Mouse (Mus musculus) cortical plate, adult 2 months (tissue): Measurements from ENCODE around the gene Olfr1396. TPM values are rescaled to one million over a fixed set of nuclear protein-coding genes. Genes with fewer than 3 reads are reported as not detected.

ENCODE experiments used
- H3K27ac ChIP-seq: fragments of 200-500 bp; 2 replicates; pipeline ENCODE4 v1.5.1; 2012; ENCODE audit warnings: low read length, control low read depth, inconsistent platforms; ENCODE audit not compliant: insufficient read depth
- H3K4me1 ChIP-seq: fragments of 200-500 bp; 2 replicates; pipeline ENCODE4 v1.6.1; 2011; ENCODE audit warnings: low read length; ENCODE audit not compliant: control insufficient read depth, insufficient read depth
- H3K4me3 ChIP-seq: fragments of 200-500 bp; 2 replicates; pipeline ENCODE4 v1.5.1; 2011; ENCODE audit warnings: mild to moderate bottlenecking, low read length, control low read depth; ENCODE audit not compliant: insufficient read depth
- CTCF ChIP-seq: fragments of 200-500 bp; IDR thresholded peaks from 2 replicates; pipeline ENCODE4 v1.5.1; 2011; ENCODE audit warnings: mild to moderate bottlenecking, control low read depth, low read length; ENCODE audit not compliant: insufficient read depth; ENCODE audit errors: extremely low read depth
- POLR2A ChIP-seq: fragments of 200-500 bp; IDR thresholded peaks from 2 replicates; pipeline ENCODE4 v1.6.1; 2011; ENCODE audit warnings: mild to moderate bottlenecking, low read length, control low read depth; ENCODE audit not compliant: insufficient read depth; ENCODE audit errors: extremely low read depth
- polyA plus RNA-seq: library from polyadenylated mRNA; depleted of rRNA; stranded (reverse); fragments of >200 nt; gene quantifications from 2 replicates; pipeline ENCODE4 v1.2.3, GENCODE M21; 2012; rRNA removed

Gene Olfr1396
- not detected in 2 replicates for polyA plus RNA-seq

DNA sequence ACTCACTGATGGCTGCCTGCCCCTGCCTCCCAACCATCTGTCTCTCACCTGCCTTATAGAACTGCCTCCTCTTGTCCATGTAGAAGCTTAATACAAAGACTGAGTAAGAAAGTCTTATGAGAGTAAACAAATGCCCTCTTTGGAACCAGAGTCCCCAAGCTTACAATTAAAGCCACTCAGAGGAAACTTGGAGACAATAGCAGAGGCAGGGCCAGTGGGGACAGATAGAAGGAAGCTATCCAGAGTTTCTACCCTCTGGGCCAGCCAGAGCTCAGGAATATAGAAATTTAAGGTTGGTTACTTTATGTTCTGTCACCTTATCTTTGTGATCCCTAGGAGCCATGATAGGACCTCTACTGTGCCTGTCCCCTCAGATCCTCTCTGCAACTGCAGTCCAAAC lies at the start of gene Olfr1396:
Gene Olfr1396, minus strand, starts transcription at position 101 of the 400 bp plus-strand sequence.
- H3K4me1 ChIP-seq, result no peaks in the 10 kb centered on the region; the same call in 1 of the 2 replicates
- H3K4me3 ChIP-seq, result no peak within 1 kb of the TSS
- no peak for TF ChIP-seq POLR2A
- no peak for TF ChIP-seq CTCF
- no peak within 1 kb of the TSS for H3K27ac ChIP-seq

DNA sequence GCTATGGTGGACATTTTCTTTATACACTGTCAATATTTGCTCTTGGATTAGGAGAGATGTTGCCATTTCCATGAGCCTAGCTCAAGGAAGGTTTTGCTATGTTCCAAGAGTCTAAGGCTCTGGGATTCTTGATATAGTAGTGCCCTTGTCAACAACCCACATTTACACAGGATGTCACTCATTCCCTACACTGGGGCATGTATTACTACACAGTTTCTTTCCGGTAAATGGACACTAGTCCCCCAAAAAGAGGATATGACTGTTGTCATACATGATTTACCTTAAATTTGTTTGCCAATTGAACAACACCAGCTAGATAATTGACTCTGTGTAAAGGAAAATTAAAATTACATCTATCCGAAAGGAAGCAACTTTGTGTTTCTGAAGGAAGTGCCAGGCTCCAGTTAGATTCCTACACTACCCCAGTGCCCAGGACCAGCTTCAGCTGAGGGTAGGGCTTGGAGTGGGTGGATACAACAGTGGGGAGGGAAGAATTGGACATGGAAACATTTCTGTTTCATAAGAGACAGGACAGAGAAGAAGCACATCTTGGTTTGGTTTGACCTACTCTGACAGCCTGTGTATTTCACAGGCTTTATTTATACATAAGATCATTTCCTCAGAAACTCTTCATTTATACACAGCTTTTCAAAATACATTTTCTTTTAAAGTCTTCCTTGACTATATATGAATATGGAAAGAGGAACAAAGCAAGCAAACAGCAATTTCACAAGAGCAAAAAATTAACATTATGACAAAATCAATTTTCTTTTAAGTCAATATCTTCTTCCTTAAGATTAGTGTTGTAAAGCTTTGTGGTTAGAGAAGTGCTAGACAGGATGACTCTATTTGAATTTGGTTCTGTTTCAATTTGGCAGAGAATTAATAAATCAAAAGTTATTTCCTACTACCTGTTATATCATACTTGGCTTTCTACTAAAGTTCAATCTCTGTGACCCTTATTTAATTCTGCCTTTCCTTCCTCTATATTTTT lies 42.4 kb upstream of the Olfr1396 start:
- Histone ChIP-seq H3K4me3 (no peak overlapping the region), H3K4me1 (no peaks in the 10 kb centered on the region), H3K27ac (no peak overlapping the region)
- TF ChIP-seq POLR2A, result no peak
- TF ChIP-seq CTCF, result no peak

- no peak for TF ChIP-seq POLR2A
- TF ChIP-seq CTCF, result no peak
- Histone ChIP-seq H3K4me3 (no peak within 1 kb of the TSS), H3K27ac (no peak within 1 kb of the TSS), H3K4me1 (no peaks in the 10 kb centered on the region)
Measured at GRCm38 (mm10) chr11:49154077-49154476, 39.4 kb upstream of the Olfr1396 start, which contains the start of gene Olfr1394. Gene Olfr1394 (plus strand): TSS chr11:49154377.

GRCm38 (mm10) chr11:49141974-49142373 lies 27.3 kb upstream of the Olfr1396 start, which contains the start of gene Olfr1395:
Gene Olfr1395 (plus strand): TSS chr11:49142274.
- TF ChIP-seq POLR2A (no peak), CTCF (no peak)
- Histone ChIP-seq H3K27ac (no peak within 1 kb of the TSS), H3K4me1 (no peaks in the 10 kb centered on the region), H3K4me3 (no peak within 1 kb of the TSS)

DNA sequence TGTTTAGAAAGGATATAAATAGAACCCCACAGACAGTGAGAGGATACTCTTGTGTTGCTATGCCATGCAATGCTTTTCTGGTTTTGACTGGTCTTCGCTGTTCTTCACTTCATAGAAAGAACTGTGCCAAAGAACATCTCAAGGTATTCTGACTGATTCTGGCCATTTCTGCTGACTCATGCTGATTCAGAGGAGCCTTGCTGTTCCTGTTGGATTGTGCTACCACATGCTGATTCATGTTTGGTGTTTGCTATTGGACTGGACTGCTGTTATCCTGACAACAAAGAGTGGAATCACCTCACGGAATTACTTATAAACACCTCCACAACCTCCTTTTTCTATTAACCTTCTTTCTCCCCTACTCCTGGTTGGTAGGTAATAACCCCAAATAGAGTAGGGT lies 9.5 kb upstream of the Olfr1396 start:
- Histone ChIP-seq H3K27ac (no peak overlapping the region), H3K4me3 (no peak overlapping the region), H3K4me1 (no peaks in the 10 kb centered on the region)
- no peak for TF ChIP-seq POLR2A

- H3K27ac ChIP-seq, result no peak overlapping the region
- H3K4me1 ChIP-seq, result no peaks in the 10 kb centered on the region
- H3K4me3 ChIP-seq, result no peak overlapping the region
- TF ChIP-seq CTCF, result no peak
- TF ChIP-seq POLR2A, result no peak
Measured at GRCm38 (mm10) chr11:49119635-49120034, 5.0 kb upstream of the Olfr1396 start.

GRCm38 (mm10) chr11:49114158-49114557 lies 516 bp downstream of the Olfr1396 start:
- Histone ChIP-seq H3K4me3 (no peak overlapping the region), H3K4me1 (no peaks in the 10 kb centered on the region; the same call in 1 of the 2 replicates), H3K27ac (no peak overlapping the region)
- TF ChIP-seq CTCF, result no peak
- TF ChIP-seq POLR2A, result no peak

GRCm38 (mm10) chr11:49112624-49113219 lies 2.0 kb downstream of the Olfr1396 start:
- Histone ChIP-seq H3K4me3 (no peak overlapping the region), H3K4me1 (no peaks in the 10 kb centered on the region; the same call in 1 of the 2 replicates), H3K27ac (no peak overlapping the region)
- TF ChIP-seq CTCF (no peak), POLR2A (no peak)

GRCm38 (mm10) chr11:49111000-49111399 lies 3.7 kb downstream of the Olfr1396 start:
- TF ChIP-seq POLR2A, result no peak
- TF ChIP-seq CTCF, result no peak
- Histone ChIP-seq H3K4me3 (no peak overlapping the region), H3K27ac (no peak overlapping the region), H3K4me1 (no peaks in the 10 kb centered on the region; the same call in 1 of the 2 replicates)
